Mouse (Mus musculus) layer of hippocampus, adult 9-11 months (tissue): ENCODE data around the gene Gtf2f1.
A peak's percentile ranks its signal among the peaks of the same experiment; 100 is the strongest.
"Not testable (repeated sequence)": the region's sequence is repeated elsewhere in the genome, so short reads cannot be mapped to it uniquely, and the experiment has no call there.

ENCODE experiments used
- DNase-seq: peaks from one replicate; pipeline ENCODE4 v3.0.0; 2022

Gtf2f1 gene

DNA sequence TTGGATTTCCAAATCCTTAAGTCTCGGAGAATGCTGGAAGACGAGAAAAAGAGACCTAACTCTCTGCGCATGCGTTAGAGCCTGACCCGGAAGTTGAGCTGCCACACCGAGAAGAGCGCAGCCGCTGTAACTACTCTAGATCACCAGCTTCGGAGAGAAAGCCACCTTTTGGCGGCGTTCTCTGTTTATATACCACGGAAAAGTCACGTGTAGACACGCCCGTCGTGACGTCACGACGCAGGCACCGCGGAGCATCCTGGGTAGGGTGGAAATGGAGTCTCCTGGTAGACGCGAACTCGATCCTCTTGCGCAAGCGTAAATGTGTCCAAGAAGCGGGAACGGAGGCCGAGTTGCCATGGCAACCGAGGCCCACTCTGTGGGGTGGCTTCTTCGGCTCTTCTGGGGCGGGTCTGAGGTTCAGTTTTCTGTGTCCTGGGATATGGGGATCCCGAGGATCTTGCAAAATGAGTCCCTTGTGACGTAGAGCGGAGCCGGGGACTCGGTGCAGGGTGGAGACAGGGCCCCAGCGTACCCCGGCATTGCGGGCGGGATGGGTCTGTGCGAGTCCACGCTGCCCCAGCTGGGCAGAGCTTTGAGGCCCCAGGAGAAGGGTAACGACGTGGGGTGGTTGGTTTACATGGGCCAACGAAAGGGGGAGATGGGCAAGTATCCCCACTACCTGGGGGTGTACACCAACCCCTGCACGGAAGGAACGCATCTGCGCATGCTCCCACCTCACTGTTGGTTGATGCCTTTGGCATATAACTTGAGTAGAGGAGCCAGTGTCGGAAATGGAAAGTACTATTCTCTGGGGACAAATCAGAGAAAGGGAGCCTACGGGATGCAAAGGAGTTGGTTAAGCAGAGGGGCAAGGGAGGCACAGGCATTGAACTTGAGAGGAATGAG, at the start of gene Gtf2f1, which contains the start of gene Gm17949:
Gene Gtf2f1, minus strand, starts transcription at position 53 of the 906 bp plus-strand sequence.
Gene Gm17949, plus strand, starts transcription at position 234 of the 906 bp plus-strand sequence.
- peak; percentile 97 for DNase-seq

DNA sequence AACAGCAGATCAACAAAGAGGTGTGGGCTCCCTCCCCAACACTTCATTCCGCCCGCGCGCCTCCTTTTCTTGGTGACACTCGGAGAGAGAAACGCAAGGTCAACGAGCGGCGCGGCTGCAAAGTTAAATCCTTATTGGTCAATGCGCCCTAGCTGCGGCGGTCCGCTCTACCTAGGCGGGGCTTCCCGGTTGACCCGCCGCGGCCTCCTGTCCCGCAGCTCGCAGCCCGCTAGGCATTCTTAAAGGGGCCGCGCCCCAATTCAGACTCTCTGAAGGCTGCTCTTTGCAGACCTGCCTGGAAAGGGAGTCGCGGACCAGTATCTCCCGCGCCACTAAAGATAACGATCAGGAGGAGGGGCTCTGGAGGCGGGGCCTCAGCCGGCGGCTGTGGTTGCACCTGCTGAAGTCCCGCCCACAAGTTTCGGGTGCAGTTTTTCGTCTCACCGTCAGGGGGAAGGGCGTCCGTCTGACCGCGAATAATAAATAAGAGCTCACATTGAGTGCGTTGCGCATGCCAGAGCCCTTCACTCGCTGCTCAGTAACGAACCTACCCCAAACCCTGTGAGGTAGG, 49.2 kb upstream of the Gtf2f1 start:
- DNase-seq = peak; percentile 97

DNA sequence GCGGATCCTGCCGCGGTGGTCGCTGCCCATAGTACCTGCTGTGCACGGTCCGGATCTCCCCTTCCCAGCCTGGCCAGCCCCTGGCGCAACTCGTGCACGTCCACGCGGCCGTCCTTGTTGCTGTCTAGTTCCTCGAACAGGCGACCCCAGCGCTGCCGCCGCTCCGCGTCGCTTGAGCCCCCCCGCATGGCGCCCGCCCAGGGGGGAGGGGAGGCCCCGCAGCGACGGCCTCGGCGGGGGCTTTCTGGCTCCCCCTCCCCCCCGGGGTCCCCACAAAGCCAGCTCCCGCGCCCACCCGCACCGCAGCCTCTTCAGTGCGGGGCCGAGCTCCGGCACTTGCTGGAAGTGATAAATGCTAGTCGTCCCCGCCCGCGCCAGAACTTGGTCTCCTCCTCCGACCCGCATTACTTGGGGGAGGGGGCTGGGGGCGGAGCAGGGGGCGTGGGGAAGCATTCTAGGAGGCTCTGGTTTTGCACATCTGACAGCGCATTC, 48.4 kb upstream of the Gtf2f1 start, which contains the start of gene Slc25a23:
Gene Slc25a23, minus strand, starts transcription at position 378 of the 492 bp plus-strand sequence.
- peak; percentile 81 for DNase-seq

DNA sequence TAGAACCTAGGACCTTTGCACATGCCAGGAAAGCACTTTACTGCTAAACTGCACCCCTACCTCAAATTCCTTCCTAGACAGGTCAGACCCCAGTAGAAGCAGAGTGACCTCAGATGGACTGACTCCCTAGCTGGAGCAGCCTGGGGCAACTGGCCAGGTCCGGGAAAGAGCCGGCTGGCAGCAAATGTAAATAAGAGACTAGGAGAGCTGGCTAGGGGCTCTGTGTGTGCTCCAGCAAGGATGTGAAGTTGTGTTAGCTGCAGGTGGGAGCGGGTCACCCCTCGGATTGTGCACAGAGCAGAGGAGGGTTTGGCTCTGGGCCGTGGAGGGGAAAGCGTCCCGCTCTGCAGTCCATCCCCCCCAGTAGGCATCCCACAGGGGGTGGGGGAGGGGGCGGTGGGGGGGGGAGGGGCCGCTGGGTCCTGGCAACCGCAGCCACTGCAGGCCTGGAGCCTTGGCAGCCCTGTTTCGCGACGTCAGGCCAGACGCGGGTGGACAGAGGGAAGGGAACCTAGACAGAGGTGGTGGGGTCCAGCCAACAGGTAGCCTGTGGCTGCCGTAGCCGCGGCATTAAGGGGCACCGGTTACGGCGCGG, 47.9 kb upstream of the Gtf2f1 start, which contains the start of gene Crb3:
Gene Crb3, plus strand, starts transcription at position 215 of the 595 bp plus-strand sequence.
- DNase-seq = no peak

DNA sequence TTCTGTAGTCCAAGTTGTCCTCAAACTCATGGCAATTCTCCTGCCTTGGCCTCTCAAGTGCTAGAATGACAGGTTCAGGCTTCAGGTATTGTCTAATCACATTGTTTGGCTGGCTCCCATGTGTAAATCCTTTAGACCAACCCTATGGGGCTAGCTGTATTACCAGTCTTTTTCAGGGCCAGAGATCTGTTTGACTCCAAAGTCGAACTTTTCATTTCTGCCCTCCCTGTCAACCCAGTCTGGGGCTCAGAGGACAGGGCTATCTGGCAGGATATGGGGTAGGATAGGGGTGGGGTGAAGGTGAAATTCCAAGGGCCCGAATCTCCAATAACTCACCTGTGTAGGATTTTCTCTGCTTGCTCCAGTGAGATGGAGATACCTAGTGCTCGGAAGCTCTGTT, 45.2 kb upstream of the Gtf2f1 start:
- DNase-seq = no peak

DNA sequence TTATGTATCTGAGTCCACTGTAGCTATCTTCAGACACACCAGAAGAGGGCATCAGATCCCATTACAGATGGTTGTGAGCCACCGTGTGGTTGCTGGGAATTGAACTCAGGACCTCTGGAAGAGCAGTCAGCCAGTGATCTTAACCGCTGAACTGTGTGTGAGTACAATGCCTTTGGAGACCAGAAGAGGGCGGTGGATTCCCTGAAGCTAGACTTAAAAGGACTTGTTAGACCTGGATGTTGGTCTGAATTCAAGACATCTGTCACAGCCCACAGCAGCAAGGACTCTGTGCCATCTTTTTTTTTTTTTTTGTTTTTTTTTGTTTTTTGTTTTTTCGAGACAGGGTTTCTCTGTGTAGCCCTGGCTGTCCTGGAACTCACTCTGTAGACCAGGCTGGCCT, 40.6 kb upstream of the Gtf2f1 start:
- DNase-seq = not testable (repeated sequence)

DNA sequence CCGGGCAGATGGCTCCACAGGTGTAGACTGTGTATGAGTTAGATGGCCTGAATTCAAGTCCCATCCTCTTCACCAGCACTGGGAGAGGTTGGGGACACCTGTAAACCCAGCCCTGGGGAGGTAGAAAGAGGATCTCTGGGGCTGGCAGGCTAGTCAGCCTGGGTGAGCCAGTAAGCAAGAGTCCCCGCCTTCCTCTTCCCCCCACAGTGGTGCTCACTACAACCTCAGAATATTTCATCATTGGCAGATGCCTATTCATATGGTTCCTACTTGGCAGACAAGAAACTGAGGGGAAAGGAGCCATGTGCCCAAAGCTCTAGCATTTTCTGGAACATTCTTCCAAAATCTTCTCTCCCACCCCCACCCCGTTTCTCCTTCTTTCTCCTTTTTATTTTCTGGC, 37.7 kb upstream of the Gtf2f1 start:
- no peak for DNase-seq

DNA sequence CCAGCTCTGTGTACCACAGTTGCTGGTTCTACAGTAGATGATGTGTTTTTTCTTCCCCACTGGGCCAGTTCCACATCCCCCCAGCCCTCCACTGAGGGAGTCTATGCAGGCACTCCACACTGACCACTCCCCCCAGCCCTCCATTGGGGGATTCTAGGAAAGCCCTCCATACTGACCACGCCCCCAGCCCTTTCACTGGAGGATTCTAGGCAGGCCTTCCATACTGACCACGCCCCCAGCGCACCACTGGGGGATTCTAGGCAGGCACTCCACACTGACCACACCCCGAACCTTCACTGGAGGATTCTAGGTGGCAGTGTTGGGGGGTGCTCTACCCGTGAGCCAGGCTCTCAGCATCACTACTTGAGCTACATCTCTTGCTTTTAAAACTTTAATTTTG, 36.3 kb upstream of the Gtf2f1 start:
- no peak for DNase-seq

DNA sequence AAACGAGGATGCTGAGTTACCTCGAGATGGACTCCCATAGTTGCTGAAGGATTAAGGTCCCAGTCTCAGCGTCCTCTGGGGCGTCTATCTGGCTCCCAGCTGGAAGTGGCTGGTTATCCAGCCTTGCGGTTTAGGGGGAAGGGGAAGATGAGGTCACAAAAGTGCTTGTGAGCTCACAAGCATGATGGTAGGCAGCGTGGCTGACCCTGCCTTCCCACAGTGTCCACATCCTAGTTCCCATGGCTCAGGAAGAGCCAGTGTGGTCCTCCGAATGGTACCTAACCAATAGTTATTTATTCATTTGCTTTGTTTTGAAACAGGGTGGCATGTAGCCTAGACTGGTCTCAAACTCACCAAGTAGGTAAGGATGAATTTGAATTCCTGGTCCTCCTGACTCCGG, 30.5 kb upstream of the Gtf2f1 start, which contains the start of gene Slc25a41:
Gene Slc25a41, minus strand, starts transcription at position 101 of the 400 bp plus-strand sequence.
- no peak for DNase-seq

DNA sequence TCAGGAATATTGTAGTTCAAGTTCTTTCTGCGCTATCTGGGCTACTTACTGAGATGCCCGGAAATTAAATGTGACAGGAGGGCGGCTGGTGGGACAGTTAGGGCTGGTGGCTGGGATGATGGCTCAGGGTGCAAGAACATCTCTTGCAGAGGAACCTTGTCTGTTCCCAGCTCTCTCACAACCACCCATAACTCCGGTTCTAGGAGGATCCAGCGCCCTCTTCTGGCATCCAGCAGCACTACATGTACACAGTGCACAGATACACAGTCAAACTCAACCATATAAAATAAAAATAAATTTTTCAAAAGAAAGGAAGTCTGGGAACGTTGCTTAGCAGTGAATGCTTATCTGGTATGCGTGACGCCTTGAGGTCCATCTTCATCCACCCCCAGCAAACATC, 27.9 kb upstream of the Gtf2f1 start:
- DNase-seq = no peak

DNA sequence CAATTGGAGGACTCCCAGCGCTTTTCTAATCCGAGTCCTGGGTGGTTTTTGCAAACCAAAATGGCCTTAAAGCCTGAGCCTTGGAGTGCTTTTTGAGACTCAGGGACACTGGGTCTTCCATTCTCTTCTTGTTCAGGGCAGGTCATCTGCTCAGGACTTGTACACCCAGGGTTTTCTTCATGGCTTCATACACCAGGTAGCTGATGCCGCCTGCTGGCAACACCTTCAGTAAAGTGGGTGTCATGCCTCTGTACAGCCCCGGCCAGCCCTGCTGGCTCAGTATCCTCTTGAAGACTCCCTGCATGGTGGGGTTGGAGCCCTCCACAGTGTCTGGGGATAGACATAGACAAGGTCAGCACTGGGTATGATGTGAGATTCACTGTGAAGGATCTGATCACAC, 21.8 kb upstream of the Gtf2f1 start:
- no peak for DNase-seq

DNA sequence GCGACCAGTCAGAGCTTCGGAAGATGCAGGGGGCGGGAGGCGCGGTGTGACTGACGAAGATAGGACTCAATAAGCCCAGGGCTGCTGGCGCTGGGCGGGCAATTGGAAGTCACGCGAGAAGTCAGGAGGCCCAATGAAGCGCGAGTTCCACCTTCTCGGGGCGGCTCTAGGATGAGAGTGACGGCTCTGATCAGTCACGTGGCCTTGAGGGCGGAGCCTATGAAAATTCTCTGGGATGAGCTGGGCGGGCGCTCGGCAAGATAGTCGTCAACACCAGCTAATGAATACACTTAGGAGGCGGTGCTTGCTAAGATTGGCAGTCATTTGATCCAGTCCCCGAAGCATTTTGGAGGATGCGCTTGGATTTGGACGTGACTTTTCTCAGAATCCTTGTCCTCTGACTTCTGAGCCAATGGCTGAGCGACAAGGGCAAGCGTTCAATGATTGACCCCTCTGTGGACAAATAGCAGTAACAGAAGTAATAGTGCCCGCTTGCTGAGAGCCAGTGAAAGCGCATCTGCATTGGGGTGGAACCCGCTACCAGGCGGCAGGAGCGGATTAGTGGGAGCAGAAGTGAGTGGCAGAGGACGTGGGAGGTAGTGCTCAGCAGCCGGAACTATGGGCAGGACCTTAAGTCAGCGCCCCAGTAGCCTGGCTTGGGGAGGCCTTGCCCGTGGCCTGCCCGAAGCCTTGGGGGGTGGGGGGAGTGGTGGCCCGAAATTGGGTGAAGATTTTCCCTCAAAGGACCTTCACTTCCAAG, 20.8 kb upstream of the Gtf2f1 start:
- DNase-seq = peak; percentile 100

DNA sequence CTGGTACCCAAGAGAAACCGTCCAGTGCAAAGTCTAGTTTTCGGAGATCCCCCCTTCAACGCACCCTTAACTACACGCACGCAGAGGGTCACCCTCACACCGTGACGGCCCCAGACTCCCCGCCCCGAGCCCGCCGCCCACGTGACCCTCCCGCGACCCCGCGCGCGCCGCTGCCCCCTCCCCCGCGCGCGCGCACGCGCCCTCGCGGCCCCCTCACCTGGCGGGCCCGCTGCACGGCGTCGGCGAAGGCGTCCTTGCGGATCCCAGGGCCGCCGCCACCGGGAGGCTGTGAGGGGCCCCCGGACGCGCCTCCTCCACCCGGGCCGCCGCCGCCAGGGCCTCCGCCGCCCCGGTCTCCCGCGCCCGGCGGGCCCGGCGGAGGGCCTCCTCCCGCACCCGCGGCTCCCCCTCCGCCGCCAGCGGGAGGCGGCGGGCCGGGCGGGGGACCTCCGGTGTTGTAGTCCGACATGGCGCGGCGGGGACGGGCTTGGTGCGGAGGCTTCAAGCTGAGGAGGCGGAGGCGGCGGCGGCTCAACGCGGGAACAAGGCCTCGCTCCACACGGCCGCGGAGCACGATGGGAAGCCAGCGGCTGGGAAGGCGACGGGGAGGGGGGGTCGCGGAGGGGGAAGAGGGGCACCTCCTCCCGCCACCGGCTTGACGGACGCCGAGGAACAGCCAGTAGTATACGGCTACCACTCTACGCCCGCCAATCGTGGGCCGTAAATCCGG, 20.0 kb upstream of the Gtf2f1 start, which contains the start of gene Khsrp:
Gene Khsrp, minus strand, starts transcription at position 592 of the 730 bp plus-strand sequence.
- DNase-seq = no peak

DNA sequence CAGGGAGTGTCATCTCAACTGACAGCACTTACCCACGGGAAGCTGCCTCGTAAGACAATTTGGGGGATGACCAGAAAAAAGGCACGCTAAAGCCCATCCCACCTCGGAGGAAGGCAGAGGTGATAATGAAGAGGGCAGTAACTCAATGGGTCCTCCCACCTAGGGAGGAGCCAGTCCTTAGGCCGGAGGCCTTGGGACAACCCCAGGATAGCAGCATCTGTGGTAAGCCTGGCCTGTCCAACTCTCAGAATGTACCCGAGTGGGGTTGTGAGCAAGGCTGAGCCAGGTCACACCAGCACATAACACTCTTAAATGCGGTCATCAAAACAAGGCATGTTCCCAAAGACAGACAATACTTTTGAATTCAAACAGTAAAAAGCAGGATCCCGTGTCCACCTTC, 18.6 kb upstream of the Gtf2f1 start:
- DNase-seq = no peak

DNA sequence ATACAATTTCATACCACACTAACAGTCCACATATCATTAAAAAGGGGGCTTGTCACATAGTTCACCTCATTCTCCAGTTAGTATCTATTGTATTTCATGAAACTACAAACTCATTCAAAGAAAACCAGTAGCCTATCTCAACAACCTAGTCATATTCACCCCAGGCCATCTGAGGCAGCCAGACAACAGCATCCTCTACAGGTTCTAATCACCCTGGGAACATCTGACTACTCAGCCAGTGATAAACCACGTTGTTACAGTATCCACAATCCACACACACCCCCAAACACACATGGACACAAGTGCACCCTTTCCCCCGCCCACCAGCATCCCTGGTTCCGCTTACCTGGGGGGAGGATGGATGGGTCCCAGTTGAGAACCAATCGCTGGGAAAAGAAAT, 16.4 kb upstream of the Gtf2f1 start:
- no peak for DNase-seq

DNA sequence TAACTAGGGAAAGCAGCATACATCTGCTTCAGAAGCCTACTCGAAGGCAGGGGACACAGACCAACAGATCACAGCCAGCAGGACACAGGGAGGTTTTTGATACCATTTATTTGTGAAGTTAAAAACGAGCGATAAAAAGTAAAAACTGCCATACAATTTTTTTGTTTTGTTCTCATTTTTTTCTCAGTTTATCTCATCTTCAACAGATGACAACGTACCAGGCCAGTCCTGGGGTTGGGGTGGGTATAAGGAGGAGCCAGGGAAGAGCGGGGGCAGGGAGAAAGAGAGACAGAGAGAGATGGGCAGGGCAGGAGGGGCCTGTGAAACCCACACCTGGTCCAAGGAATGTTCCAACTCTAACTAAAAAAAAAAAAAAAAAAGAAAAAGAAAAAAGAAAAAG, 9.9 kb upstream of the Gtf2f1 start:
- no peak for DNase-seq

DNA sequence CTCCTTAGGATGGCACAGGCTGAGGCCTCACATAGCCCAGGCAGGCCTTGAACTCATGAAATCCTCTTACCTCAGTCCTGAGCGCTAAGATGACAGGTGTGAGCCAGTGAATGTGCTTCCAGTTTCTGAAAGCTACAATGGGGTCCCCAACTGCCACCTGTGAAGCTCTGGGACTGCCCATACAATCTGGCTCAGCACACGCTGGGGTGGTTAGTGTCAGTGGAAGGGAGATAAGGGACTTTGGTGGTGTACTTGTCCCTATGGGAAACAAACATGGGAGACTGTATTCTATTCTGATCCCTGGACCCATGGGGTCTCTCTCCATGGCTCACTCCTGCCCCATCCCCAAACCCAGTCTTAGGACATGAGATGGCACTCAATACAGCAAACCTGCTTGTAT, 8.6 kb upstream of the Gtf2f1 start:
- no peak for DNase-seq

DNA sequence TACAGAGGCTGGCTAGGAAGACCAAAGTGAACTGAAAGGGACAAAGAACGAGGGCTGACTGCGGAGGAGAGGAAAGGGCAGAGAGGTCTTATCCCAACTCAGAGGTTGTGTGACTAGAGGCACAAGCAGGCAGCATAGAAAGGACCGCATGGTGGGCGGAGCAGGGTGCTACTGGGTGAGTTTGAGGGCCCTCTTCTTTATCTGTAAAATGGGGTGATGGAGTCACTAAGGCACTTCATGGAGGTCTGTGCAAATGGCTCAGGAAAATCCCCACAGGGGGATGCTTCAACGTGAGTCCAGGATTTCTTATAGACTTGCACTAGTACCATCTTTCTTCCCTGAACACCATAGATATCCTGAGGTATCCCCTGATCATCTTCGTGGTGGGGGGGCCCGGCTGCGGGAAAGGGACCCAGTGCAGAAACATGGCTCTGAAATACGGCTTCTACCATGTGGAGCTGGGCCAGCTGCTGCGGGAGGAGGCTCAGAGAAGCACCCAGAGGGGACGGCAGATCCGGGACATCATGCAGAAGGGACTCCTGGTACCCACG, 1.2 kb upstream of the Gtf2f1 start:
- no peak for DNase-seq

DNA sequence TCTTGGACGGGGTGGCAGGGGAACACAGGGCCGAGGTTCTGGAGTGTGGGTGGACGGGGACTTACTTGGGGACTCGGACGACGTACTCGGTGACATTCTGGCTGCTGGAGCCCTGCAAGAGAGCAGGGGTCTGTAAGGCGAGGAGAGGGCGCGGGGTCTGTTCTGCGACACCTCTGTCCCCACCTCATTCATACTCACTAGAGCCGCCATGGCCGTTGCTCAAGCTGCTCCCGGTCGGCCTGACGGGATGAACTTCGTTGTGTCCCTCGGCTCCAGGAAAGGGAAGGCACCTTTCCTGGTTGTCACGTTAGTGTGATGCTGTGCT, 215 bp downstream of the Gtf2f1 start:
- DNase-seq = no peak

DNA sequence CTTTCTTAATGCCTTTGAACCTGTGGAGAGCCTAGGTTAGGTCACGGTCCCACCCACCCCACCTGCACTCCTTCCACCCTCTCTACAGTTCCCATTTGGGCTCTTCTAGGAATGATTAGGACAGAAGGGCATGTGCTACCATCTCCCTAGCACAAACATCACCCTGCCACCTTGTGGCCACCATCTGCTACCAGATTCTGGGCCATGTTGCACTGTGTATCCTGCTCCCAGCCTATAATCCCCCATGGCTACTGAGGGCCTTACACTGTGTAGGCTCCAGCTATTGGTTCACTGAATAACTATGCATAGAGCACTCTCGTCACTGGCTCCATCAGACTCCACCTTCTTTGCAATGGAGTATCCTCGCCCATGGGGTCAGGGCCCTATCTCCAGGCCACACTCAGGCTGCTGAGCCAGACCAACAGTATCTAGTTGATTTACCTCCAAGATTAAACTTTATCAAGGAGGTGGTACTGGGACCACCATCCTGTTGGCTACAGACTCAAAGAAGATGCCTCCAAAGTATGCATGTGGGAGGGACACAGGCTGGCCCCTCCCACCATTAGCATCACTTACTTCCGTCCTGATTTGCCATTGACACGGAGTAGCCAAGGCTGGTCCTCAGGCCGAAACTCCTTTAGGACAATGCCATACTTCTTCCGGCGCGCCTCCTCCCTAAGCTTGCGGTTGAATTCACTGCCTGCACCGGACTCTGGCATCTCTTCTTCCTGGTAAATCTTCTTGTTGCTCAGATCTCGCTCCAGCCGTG, 3.8 kb downstream of the Gtf2f1 start:
- DNase-seq = no peak

DNA sequence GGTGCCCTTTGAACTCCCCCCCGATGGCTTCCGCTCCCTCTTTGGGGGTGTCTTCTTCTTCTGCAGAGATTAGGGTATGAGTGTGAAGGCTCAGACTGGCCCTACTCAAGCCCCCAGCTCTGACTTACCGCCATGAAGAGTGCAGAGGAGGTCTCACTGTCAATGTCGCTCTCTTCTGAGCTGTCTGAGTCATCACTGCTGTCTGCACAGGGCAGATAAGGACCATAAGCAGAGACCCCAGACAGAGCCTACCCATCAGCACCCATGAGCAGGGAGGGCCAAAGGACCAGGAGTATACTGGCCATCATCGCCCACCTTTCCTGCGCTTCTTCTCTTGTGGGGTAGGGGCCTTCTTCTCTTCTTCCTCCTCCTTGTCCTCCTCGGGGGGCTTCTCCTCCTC, 7.1 kb downstream of the Gtf2f1 start:
- DNase-seq = no peak
